Mouse (Mus musculus): ENCODE measurements at regions not wholly inside any gene's neighbourhood (a gene's known extent, or its start where the extent isn't known, plus 50 kb on each side); places are given as distances from the start of the nearest gene placed in this dataset.
"Not testable (repeated sequence)": the region's sequence is repeated elsewhere in the genome, so short reads cannot be mapped to it uniquely, and the experiment has no call there.

- no peak for DNase-seq (ENCODE audit: low read depth in 2 of 2, low spot score in 2 of 2)
These were observed 811.6 kb upstream of the 4930444P10Rik start for GRCm38 (mm10) chr1:16904690-16905089.

GRCm38 (mm10) chr1:16868383-16868782 is 775.3 kb upstream of the 4930444P10Rik start:
- not testable (repeated sequence) for DNase-seq (ENCODE audit: low read depth in 2 of 2, low spot score in 2 of 2)

GRCm38 (mm10) chr1:16867086-16867835 is 774.1 kb upstream of the 4930444P10Rik start:
- not testable (repeated sequence) for DNase-seq (ENCODE audit: low read depth in 2 of 2, low spot score in 2 of 2)

- DNase-seq (ENCODE audit: low read depth in 2 of 2, low spot score in 2 of 2), result no peak
These were observed 744.0 kb upstream of the 4930444P10Rik start for GRCm38 (mm10) chr1:16837111-16837510.

- DNase-seq (ENCODE audit: low read depth in 2 of 2, low spot score in 2 of 2), result not testable (repeated sequence)
These were observed 731.6 kb upstream of the 4930444P10Rik start for GRCm38 (mm10) chr1:16824709-16825108.

GRCm38 (mm10) chr1:16824057-16824456 is 730.9 kb upstream of the 4930444P10Rik start:
- DNase-seq (ENCODE audit: low read depth in 2 of 2, low spot score in 2 of 2), result no peak

- no peak for DNase-seq (ENCODE audit: low read depth in 2 of 2, low spot score in 2 of 2)
These were observed 728.1 kb upstream of the 4930444P10Rik start for GRCm38 (mm10) chr1:16821186-16821585.

- DNase-seq (ENCODE audit: low read depth in 2 of 2, low spot score in 2 of 2), result no peak
These were observed 723.4 kb upstream of the 4930444P10Rik start for GRCm38 (mm10) chr1:16816572-16816971.

GRCm38 (mm10) chr1:16815731-16816130 is 722.6 kb upstream of the 4930444P10Rik start:
- no peak for DNase-seq (ENCODE audit: low read depth in 2 of 2, low spot score in 2 of 2)

- no peak for DNase-seq (ENCODE audit: low read depth in 2 of 2, low spot score in 2 of 2)
These were observed 716.4 kb upstream of the 4930444P10Rik start for GRCm38 (mm10) chr1:16809370-16810150.

- peak in 1 of 2 experiments; percentile 5 for DNase-seq (ENCODE audit: low read depth in 2 of 2, low spot score in 2 of 2)
These were observed 705.2 kb upstream of the 4930444P10Rik start for GRCm38 (mm10) chr1:16798292-16798691.

GRCm38 (mm10) chr1:16796449-16796848 is 703.3 kb upstream of the 4930444P10Rik start:
- DNase-seq (ENCODE audit: low read depth in 2 of 2, low spot score in 2 of 2), result no peak

GRCm38 (mm10) chr1:16790733-16791309 is 697.7 kb upstream of the 4930444P10Rik start:
- no peak for DNase-seq (ENCODE audit: low read depth in 2 of 2, low spot score in 2 of 2)

- DNase-seq (ENCODE audit: low read depth in 2 of 2, low spot score in 2 of 2), result no peak
These were observed 686.7 kb upstream of the 4930444P10Rik start for GRCm38 (mm10) chr1:16779791-16780190.

- DNase-seq (ENCODE audit: low read depth in 2 of 2, low spot score in 2 of 2), result no peak
These were observed 667.8 kb upstream of the 4930444P10Rik start for GRCm38 (mm10) chr1:16760951-16761350.
